Mouse (Mus musculus) heart, adult 2 months (tissue): Measurements from ENCODE around the gene Gm9817. TPM values are rescaled to one million over a fixed set of nuclear protein-coding genes. Genes with fewer than 3 reads are reported as not detected.

Source experiments
- DNase-seq, 2 experiments: peaks; one replicate each; pipeline ENCODE4 v3.0.0; 2021
- H3K27ac ChIP-seq: fragments of 200-600 bp; 2 replicates; pipeline ENCODE4 v1.8.1; 2022
- H3K27me3 ChIP-seq: fragments of 200-500 bp; 2 replicates; pipeline ENCODE4 v1.6.1; 2012; ENCODE audit warnings: mild to moderate bottlenecking, low read length, inconsistent platforms, mixed read lengths; ENCODE audit not compliant: control insufficient read depth, insufficient read depth
- H3K36me3 ChIP-seq: fragments of 200-500 bp; 2 replicates; pipeline ENCODE4 v1.6.1; 2012; ENCODE audit warnings: low read length, inconsistent platforms; ENCODE audit not compliant: control insufficient read depth, insufficient read depth
- H3K4me1 ChIP-seq: fragments of 200-500 bp; 2 replicates; pipeline ENCODE4 v1.6.1; 2011; ENCODE audit warnings: low read length; ENCODE audit not compliant: control insufficient read depth, insufficient read depth
- H3K4me3 ChIP-seq: fragments of 200-600 bp; 2 replicates; pipeline ENCODE4 v1.8.1; 2022
- H3K79me2 ChIP-seq: fragments of 200-500 bp; replicated peaks from 2 replicates; pipeline ENCODE4 v1.6.1; 2012; ENCODE audit warnings: mild to moderate bottlenecking, inconsistent platforms, low read length, moderate library complexity, mixed read lengths; ENCODE audit not compliant: control insufficient read depth, insufficient read depth
- H3K9ac ChIP-seq: fragments of 200-500 bp; 2 replicates; pipeline ENCODE4 v1.6.1; 2012; ENCODE audit warnings: low read depth, mild to moderate bottlenecking, control low read depth, inconsistent platforms, low read length, mixed read lengths
- CTCF ChIP-seq: fragments of 200-600 bp; IDR thresholded peaks from 2 replicates; pipeline ENCODE4 v1.8.1; 2022; ENCODE audit warnings: antibody characterized with exemption, mild to moderate bottlenecking, moderate library complexity
- EP300 ChIP-seq: fragments of 200-500 bp; IDR thresholded peaks from 2 replicates; pipeline ENCODE4 v1.6.1; 2011; ENCODE audit warnings: low read depth, low read length, control low read depth; ENCODE audit not compliant: insufficient read depth
- POLR2A ChIP-seq: fragments of 200-500 bp; IDR thresholded peaks from 2 replicates; pipeline ENCODE4 v1.6.1; 2011; ENCODE audit warnings: mild to moderate bottlenecking, low read depth, low read length, control low read depth; ENCODE audit not compliant: insufficient read depth
- WGBS: fragments of 180-500 bp; shearing (Covaris S2); methylation state at CpG from one replicate; pipeline ENCODE4 v1.1.7; 2018; 5-methylcytosine and 5-hydroxymethylcytosine counted together
- intact Hi-C: fragments of 180-260 bp; cut with DNase I; formaldehyde crosslinking; loops from one replicate; pipeline ENCODE4 v1.15.1; 2025
- polyA plus RNA-seq: library from polyadenylated mRNA; depleted of rRNA; stranded (reverse); fragments of >200 nt; gene quantifications from 2 replicates; pipeline ENCODE4 v1.2.3, GENCODE M21; 2012; rRNA removed
- total RNA-seq, 2 experiments: library from RNA; stranded (reverse); gene quantifications; 2 replicates each; pipeline ENCODE4 v1.2.3; 2021

Gm9817 gene
- total and polyA plus RNA-seq, 3 experiments = 0.10 to 0.14 TPM; not detected in 1

DNA sequence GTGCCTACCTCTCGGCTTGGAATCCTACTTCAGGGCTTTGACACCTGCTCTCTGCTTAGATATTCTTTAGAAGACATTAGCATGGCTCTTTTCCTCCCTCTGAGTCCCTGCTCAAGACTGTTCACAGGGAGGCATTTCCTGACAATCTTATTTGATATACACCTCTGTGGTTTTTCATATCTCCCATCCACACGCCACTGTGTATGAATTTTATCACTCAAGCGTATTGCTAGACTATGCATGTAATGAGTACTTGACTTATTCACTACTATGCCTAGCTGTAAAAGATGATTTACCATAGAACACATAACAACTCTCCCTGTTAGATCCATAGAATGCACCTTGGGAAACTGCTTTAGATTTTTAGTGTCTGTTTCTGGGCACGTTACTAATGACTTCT is 14.3 kb downstream of the Gm9817 start:
- WGBS = 76% methylated on average over 4 of the region's 4 CpGs
- H3K4me1 ChIP-seq = no peaks in the 10 kb centered on the region
- no peak overlapping the region for H3K9ac ChIP-seq
- no peaks in the 10 kb centered on the region for H3K36me3 ChIP-seq
- intact Hi-C loops = no loop called here
- DNase-seq = no peak
- H3K27me3 ChIP-seq = no peaks in the 10 kb centered on the region
- H3K27ac ChIP-seq = no peak overlapping the region
- TF ChIP-seq EP300 (no peak), CTCF (no peak), POLR2A (no peak)
- no peak overlapping the region for H3K4me3 ChIP-seq
- no peaks in the 10 kb centered on the region for H3K79me2 ChIP-seq

DNA sequence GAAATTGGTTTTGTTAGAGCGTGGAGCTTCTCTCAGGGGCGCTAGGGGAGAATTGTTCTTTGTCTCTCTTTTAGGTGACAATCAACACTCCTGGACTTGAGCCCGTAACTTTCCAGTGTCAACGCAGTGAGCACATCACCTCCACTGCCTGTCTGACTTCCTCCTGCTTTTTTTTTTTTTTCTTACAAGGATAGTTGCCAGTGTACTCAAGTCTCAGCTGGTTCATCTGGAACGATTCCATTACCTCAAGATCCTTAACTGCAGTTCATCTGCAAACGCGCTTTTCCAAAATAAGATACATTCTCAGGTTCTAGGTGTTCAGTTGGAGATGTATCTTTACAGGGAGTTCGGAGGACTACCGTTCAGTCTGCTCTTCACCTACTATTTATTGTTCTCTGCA is 16.5 kb downstream of the Gm9817 start:
- H3K79me2 ChIP-seq = no peaks in the 10 kb centered on the region
- H3K4me3 ChIP-seq = no peak overlapping the region
- no peaks in the 10 kb centered on the region for H3K36me3 ChIP-seq
- WGBS = 72% methylated on average over 9 of the region's 9 CpGs
- H3K4me1 ChIP-seq = no peaks in the 10 kb centered on the region
- DNase-seq = no peak
- no peak overlapping the region for H3K9ac ChIP-seq
- no peak for TF ChIP-seq POLR2A
- TF ChIP-seq CTCF = no peak
- no peak for TF ChIP-seq EP300
- intact Hi-C loops = no loop called here
- no peak overlapping the region for H3K27ac ChIP-seq
- H3K27me3 ChIP-seq = no peaks in the 10 kb centered on the region

DNA sequence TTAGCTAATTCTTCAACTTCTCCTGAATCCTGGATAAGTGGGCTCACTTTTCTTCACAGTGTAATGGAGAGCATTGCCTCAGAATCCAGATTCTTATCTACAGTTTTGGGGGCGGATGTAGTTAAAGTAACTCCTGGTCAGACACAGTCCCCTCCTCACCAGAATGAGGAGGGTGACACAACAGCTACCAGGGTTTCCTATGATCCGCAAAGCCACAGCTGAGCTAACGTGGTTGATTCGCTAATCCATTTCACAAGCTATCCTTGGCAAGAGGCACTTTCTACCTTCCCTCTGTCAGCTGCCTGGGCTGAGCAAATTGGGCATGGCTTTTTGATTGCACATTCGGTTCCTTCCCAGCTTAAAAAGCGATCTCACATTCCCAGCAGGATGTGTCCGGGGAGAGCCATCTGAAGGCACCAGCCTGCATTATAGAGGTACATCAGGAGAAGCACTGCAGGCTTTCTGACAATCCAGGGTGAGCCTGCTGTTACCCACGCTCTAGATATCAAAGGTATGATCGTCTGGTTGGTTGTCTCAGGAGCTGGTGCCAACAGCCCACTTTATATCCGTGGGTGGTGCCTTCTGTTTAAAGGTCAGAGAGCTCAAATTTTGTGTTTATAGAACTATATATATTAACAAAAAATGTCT is 21.2 kb downstream of the Gm9817 start:
- H3K9ac ChIP-seq = no peak overlapping the region
- 63% methylated on average over 10 of the region's 10 CpGs for WGBS
- no peak for DNase-seq
- no peak overlapping the region for H3K4me3 ChIP-seq
- no peak overlapping the region for H3K27ac ChIP-seq
- TF ChIP-seq CTCF (no peak), EP300 (no peak), POLR2A (no peak)
- H3K36me3 ChIP-seq = no peaks in the 10 kb centered on the region
- intact Hi-C loops = no loop called here
- H3K27me3 ChIP-seq = no peaks in the 10 kb centered on the region
- H3K79me2 ChIP-seq = no peaks in the 10 kb centered on the region
- no peaks in the 10 kb centered on the region for H3K4me1 ChIP-seq

DNA sequence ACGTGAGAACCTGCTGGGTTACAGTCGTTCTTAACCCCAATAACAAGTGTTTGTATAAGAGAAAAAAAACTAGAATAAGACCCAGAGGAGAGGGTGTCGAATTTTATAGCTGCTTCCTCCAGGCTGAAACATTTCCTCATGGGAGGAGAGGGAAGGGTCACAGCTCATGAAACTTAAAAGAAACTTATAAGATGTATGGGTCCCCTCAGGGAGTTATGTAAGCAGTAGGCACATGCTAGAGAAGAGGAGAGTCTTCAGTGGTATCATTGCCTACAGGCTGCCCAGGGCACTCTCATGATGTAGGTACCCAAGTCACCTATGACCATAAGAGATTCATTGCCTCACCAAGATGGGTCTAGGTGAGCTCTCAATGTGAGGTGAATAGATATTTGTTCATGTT is 28.0 kb downstream of the Gm9817 start:
- WGBS = 71% methylated on average over 3 of the region's 3 CpGs
- H3K4me1 ChIP-seq = no peaks in the 10 kb centered on the region
- no peak for DNase-seq
- no peak overlapping the region for H3K27ac ChIP-seq
- no peak overlapping the region for H3K9ac ChIP-seq
- no peak for TF ChIP-seq POLR2A
- H3K4me3 ChIP-seq = no peak overlapping the region
- H3K36me3 ChIP-seq = no peaks in the 10 kb centered on the region
- intact Hi-C loops = no loop called here
- H3K79me2 ChIP-seq = no peaks in the 10 kb centered on the region
- no peaks in the 10 kb centered on the region for H3K27me3 ChIP-seq

DNA sequence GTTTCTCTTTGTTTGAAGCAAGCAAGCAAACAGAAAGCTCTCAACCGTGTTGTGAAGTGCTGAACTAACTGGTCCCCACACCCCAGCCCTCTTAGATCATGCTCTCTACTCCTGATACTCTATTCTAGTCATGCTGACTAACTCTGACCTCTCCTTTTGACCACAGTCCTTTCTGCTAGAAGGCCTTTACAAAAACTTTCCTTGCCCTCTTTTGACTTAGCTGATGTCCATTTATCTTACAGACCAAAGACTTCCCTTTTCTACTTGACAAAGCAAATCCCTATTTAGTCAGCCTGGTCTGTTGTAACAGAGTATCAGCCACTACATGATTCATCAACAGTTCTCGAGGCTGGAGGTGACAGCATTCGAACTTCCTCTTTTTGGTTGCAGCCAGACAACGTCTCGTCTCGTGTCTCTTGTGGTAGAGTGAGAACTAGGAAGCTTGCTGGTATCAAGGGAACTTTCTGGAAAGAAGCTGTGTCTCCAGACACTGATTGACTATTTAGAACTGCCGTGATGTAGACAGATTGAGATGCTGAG is 30.4 kb downstream of the Gm9817 start:
- H3K79me2 ChIP-seq = no peaks in the 10 kb centered on the region
- H3K36me3 ChIP-seq = no peaks in the 10 kb centered on the region
- no peak overlapping the region for H3K9ac ChIP-seq
- no peaks in the 10 kb centered on the region for H3K4me1 ChIP-seq
- no peak overlapping the region for H3K4me3 ChIP-seq
- no peak for TF ChIP-seq EP300
- peak in 1 of 2 experiments; percentile 49 for DNase-seq
- no peak overlapping the region for H3K27ac ChIP-seq
- 40% methylated on average over 7 of the region's 7 CpGs for WGBS
- intact Hi-C loops = no loop called here
- H3K27me3 ChIP-seq = no peaks in the 10 kb centered on the region

DNA sequence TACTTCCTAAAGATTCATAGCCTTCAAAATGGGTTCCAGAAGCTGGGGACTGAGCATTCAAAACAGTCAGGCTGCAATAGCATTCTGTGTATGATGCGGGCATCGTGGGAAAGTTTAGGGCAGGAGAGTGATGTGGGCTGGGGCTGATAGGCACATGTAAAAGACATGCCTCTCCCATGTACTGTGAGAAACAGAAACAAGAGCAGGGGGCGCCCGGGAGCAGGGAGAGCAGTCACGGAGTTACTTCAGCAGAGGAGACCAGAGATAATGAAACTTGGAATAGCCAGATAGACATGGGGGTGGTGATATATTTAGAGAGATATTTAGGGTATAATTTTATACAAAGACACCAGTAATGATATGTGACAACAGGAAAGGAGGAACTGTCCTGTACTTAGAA is 39.9 kb downstream of the Gm9817 start:
- Histone ChIP-seq H3K27ac (no peak overlapping the region), H3K9ac (no peak overlapping the region), H3K4me3 (no peak overlapping the region), H3K4me1 (no peaks in the 10 kb centered on the region), H3K36me3 (no peaks in the 10 kb centered on the region), H3K79me2 (no peaks in the 10 kb centered on the region), H3K27me3 (no peaks in the 10 kb centered on the region)
- intact Hi-C loops = no loop called here
- TF ChIP-seq POLR2A (no peak), EP300 (no peak), CTCF (no peak)
- no peak for DNase-seq
- WGBS = 71% methylated on average over 5 of the region's 5 CpGs

DNA sequence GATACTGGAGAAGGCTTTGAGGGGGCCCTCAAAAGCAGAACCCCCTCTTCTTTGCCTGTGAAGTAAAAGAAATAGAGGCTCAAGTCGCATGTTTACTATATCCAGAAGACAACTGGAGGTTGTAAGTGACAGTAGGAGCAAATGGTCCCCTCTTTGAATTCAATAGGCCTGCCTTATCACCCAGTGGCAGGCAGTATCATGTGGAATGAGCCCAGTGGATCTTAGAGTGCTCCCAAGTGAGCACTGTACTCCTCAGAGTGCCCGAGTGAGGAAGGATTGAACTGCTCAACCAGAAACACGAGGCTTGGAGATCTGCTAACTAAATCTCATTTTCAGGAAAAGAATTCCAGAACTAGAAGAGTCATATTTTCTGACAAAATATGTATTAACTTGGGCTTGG is 40.3 kb downstream of the Gm9817 start:
- intact Hi-C loops = no loop called here
- no peak for TF ChIP-seq CTCF
- no peak for TF ChIP-seq POLR2A
- no peak for TF ChIP-seq EP300
- H3K4me3 ChIP-seq = no peak overlapping the region
- H3K36me3 ChIP-seq = no peaks in the 10 kb centered on the region
- no peak for DNase-seq
- H3K4me1 ChIP-seq = no peaks in the 10 kb centered on the region
- no peak overlapping the region for H3K9ac ChIP-seq
- no peaks in the 10 kb centered on the region for H3K27me3 ChIP-seq
- no peaks in the 10 kb centered on the region for H3K79me2 ChIP-seq
- WGBS = 53% methylated on average over 3 of the region's 3 CpGs
- no peak overlapping the region for H3K27ac ChIP-seq

Other genes starting within 250 kb of the Gm9817 start
- gene Dtnbp1, start 76.5 kb upstream of the Gm9817 start, total RNA-seq = 100 to 1,000 TPM; 107 to 139 TPM
- 122 and 163 TPM in 2 replicates for gene Dtnbp1, start 76.5 kb upstream of the Gm9817 start, polyA plus RNA-seq